Mouse (Mus musculus) stomach, postnatal 0 days (tissue): Measurements from ENCODE around the gene Fam131b. TPM values are rescaled to one million over a fixed set of nuclear protein-coding genes. Genes with fewer than 3 reads are reported as not detected.
A peak's percentile ranks its signal among the peaks of the same experiment; 100 is the strongest.

Experiments used
- ATAC-seq: fragments of 200-750 bp; cut with Nextera tagmentation; 2 replicates; pipeline ENCODE4 v1.8.0; 2017; ENCODE audit not compliant: low FRiP score, low TSS enrichment
- DNase-seq: peaks from one replicate; pipeline ENCODE4 v3.0.0-alpha.2; 2016; ENCODE audit warnings: low spot score
- H3K27ac ChIP-seq: fragments of 300-500 bp; sonication (generic); replicated peaks from 2 replicates; pipeline ENCODE4 v1.5.1; 2014; ENCODE audit warnings: mild to moderate bottlenecking, control low read depth
- H3K27me3 ChIP-seq: fragments of 300-500 bp; sonication (generic); 2 replicates; pipeline ENCODE4 v1.6.1; 2014; ENCODE audit warnings: low read length; ENCODE audit not compliant: control insufficient read depth, insufficient read depth
- H3K36me3 ChIP-seq: fragments of 300-500 bp; sonication (generic); 2 replicates; pipeline ENCODE4 v1.6.1; 2014; ENCODE audit warnings: low read length, mixed read lengths; ENCODE audit not compliant: control insufficient read depth, insufficient read depth
- H3K4me1 ChIP-seq: fragments of 300-500 bp; sonication (generic); replicated peaks from 2 replicates; pipeline ENCODE4 v1.6.1; 2014; ENCODE audit warnings: antibody characterized with exemption; ENCODE audit not compliant: control insufficient read depth, insufficient read depth
- H3K4me2 ChIP-seq: fragments of 300-500 bp; sonication (generic); replicated peaks from 2 replicates; pipeline ENCODE4 v1.6.1; 2014; ENCODE audit warnings: low read depth, mild to moderate bottlenecking, control low read depth, moderate library complexity
- H3K4me3 ChIP-seq: fragments of 300-500 bp; sonication (generic); 2 replicates; pipeline ENCODE4 v1.5.1; 2014; ENCODE audit warnings: low read depth, low read length, control low read depth
- H3K9ac ChIP-seq: fragments of 300-500 bp; sonication (generic); 2 replicates; pipeline ENCODE4 v1.6.1; 2014; ENCODE audit warnings: mild to moderate bottlenecking, low read length, control low read depth, mixed read lengths
- H3K9me3 ChIP-seq: fragments of 300-500 bp; sonication (generic); 2 replicates; pipeline ENCODE4 v1.6.1; 2016; ENCODE audit warnings: low read length; ENCODE audit not compliant: control insufficient read depth
- CTCF ChIP-seq: IDR thresholded peaks from 2 replicates; pipeline ENCODE4 v1.5.1; 2016; ENCODE audit warnings: antibody characterized with exemption, low read depth, mild to moderate bottlenecking, moderate library complexity
- EP300 ChIP-seq: optimal IDR thresholded peaks from 2 replicates; pipeline ENCODE3; 2016; ENCODE audit warnings: antibody characterized with exemption
- WGBS: fragments of 180-500 bp; shearing (Covaris S2); extraction: QIAGEN DNeasy Blood & Tissue Kit; methylation state at CpG from one replicate; pipeline ENCODE4 v1.1.7; 2014; 5-methylcytosine and 5-hydroxymethylcytosine counted together
- polyA plus RNA-seq: library from polyadenylated mRNA; unstranded; fragments of >200 nt; fragmentation: Nextera tagmentation; extraction: Ambion mirVana; gene quantifications from 2 replicates; pipeline ENCODE4 v1.2.1, GENCODE M21; 2015

The Fam131b gene
- polyA plus RNA-seq, 1 experiment from 2014 or later, result 0.12 TPM

- TF ChIP-seq EP300, result no peak
- no peak for TF ChIP-seq CTCF
- peaks cover 7% of the 10 kb centered on the region; the same call in 1 of the 2 replicates for H3K36me3 ChIP-seq
- no peak within 1 kb of the TSS for H3K4me3 ChIP-seq
- no peak for DNase-seq
- 72% methylated on average over 3 of the region's 5 CpGs for WGBS
- no peak within 1 kb of the TSS for H3K9ac ChIP-seq
- ATAC-seq, result no peak
- no peaks in the 10 kb centered on the region for H3K4me1 ChIP-seq
- H3K4me2 ChIP-seq, result no peak within 1 kb of the TSS
- H3K27me3 ChIP-seq, result no peaks in the 10 kb centered on the region
- H3K9me3 ChIP-seq, result no peaks in the 10 kb centered on the region
- H3K27ac ChIP-seq, result no peak within 1 kb of the TSS
Observed at GRCm38 (mm10) chr6:42286448-42286847, 38.0 kb downstream of the Fam131b start, which contains the start of gene Clcn1. Gene Clcn1, plus strand, starts transcription at chr6:42286685.

- Histone ChIP-seq H3K27ac (no peak overlapping the region), H3K4me2 (no peak overlapping the region), H3K9ac (no peak overlapping the region), H3K4me1 (no peaks in the 10 kb centered on the region), H3K4me3 (no peak overlapping the region), H3K36me3 (peaks cover 22% of the 10 kb centered on the region), H3K27me3 (no peaks in the 10 kb centered on the region), H3K9me3 (no peaks in the 10 kb centered on the region)
- DNase-seq (no peak), ATAC-seq (0 out of 2 replicates have a peak, but pooled peaks have one; percentile 38)
- 72% methylated on average over 5 of the region's 5 CpGs for WGBS
- no peak for TF ChIP-seq EP300
Observed at GRCm38 (mm10) chr6:42282865-42283528, 41.4 kb downstream of the Fam131b start.

GRCm38 (mm10) chr6:42276151-42276550, 48.3 kb downstream of the Fam131b start:
- DNase-seq, result no peak
- no peak overlapping the region for H3K27ac ChIP-seq
- H3K4me2 ChIP-seq, result no peak overlapping the region
- no peaks in the 10 kb centered on the region for H3K4me1 ChIP-seq
- no peak for TF ChIP-seq EP300
- TF ChIP-seq CTCF, result no peak
- 42% methylated on average over 2 of the region's 2 CpGs for WGBS
- peaks cover 40% of the 10 kb centered on the region for H3K36me3 ChIP-seq
- H3K9ac ChIP-seq, result no peak overlapping the region
- no peak overlapping the region for H3K4me3 ChIP-seq
- no peaks in the 10 kb centered on the region for H3K9me3 ChIP-seq
- no peaks in the 10 kb centered on the region for H3K27me3 ChIP-seq
- ATAC-seq, result no peak

GRCm38 (mm10) chr6:42270817-42271216, 53.6 kb downstream of the Fam131b start:
- H3K27me3 ChIP-seq, result no peaks in the 10 kb centered on the region
- ATAC-seq (peak; percentile 45; the same call in 1 of the 2 replicates), DNase-seq (no peak)
- H3K36me3 ChIP-seq, result peaks cover 27% of the 10 kb centered on the region
- H3K9me3 ChIP-seq, result no peaks in the 10 kb centered on the region
- TF ChIP-seq CTCF (no peak), EP300 (no peak)
- H3K27ac ChIP-seq, result no peak overlapping the region
- no peak overlapping the region for H3K9ac ChIP-seq
- H3K4me2 ChIP-seq, result no peak overlapping the region
- no peaks in the 10 kb centered on the region for H3K4me1 ChIP-seq
- H3K4me3 ChIP-seq, result no peak overlapping the region

- DNase-seq, result peak; percentile 45
- H3K9me3 ChIP-seq, result no peaks in the 10 kb centered on the region
- no peaks in the 10 kb centered on the region for H3K4me1 ChIP-seq
- WGBS, result under 1% methylated on average over 21 of the region's 21 CpGs
- H3K36me3 ChIP-seq, result peaks cover 12% of the 10 kb centered on the region
- ATAC-seq, result no peak
- peak overlapping the region; percentile 91 for H3K9ac ChIP-seq
- H3K27me3 ChIP-seq, result no peaks in the 10 kb centered on the region
- peak overlapping the region; percentile 86 for H3K4me3 ChIP-seq
- H3K4me2 ChIP-seq, result peak overlapping the region; percentile 88
- 0 out of 2 replicates have a peak, but pooled peaks have one; percentile 15 for TF ChIP-seq CTCF
- TF ChIP-seq EP300, result no peak
- peak overlapping the region; percentile 96 for H3K27ac ChIP-seq
Observed at GRCm38 (mm10) chr6:42265391-42266330, 58.8 kb downstream of the Fam131b start.

Other genes with a start within 250 kb of the Fam131b start
- not detected in 2 replicates for gene Tas2r139, start 183.7 kb downstream of the Fam131b start, polyA plus RNA-seq
- not detected in 2 replicates for gene Tas2r144, start 109.3 kb downstream of the Fam131b start, polyA plus RNA-seq
- 56.7 and 60.5 TPM in 2 replicates for gene Gstk1, start 78.7 kb downstream of the Fam131b start, polyA plus RNA-seq
- gene Tmem139, start 62.7 kb downstream of the Fam131b start, polyA plus RNA-seq, result 24.6 and 28.2 TPM in 2 replicates
- gene Casp2, start 59.7 kb downstream of the Fam131b start, polyA plus RNA-seq, result 20.2 and 21.6 TPM in 2 replicates
- gene Clcn1, start 38.0 kb downstream of the Fam131b start, polyA plus RNA-seq, result 0.06 and 0.12 TPM in 2 replicates
- gene Zyx, start 25.0 kb upstream of the Fam131b start, polyA plus RNA-seq, result 60.5 and 68.0 TPM in 2 replicates
- gene Epha1, start 48.6 kb upstream of the Fam131b start, polyA plus RNA-seq, result 19.9 and 20.1 TPM in 2 replicates
- not detected in 2 replicates for gene Tas2r143, start 75.6 kb upstream of the Fam131b start, polyA plus RNA-seq
- gene Tas2r135, start 80.8 kb upstream of the Fam131b start, polyA plus RNA-seq, result not detected in 2 replicates
- not detected in 2 replicates for gene Tas2r126, start 109.9 kb upstream of the Fam131b start, polyA plus RNA-seq
- not detected in 2 replicates for gene Olfr458, start 140.6 kb upstream of the Fam131b start, polyA plus RNA-seq
- gene Olfr457, start 151.7 kb upstream of the Fam131b start, polyA plus RNA-seq, result 0.02 TPM in 1 of 2 replicates, not detected in the other
- gene Olfr456, start 162.6 kb upstream of the Fam131b start, polyA plus RNA-seq, result not detected in 2 replicates
- not detected in 2 replicates for gene Olfr455, start 222.9 kb upstream of the Fam131b start, polyA plus RNA-seq